Mouse (Mus musculus) layer of hippocampus, postnatal 14 days (tissue): ENCODE data around the gene Itgb8. TPM values are rescaled to one million over a fixed set of nuclear protein-coding genes. Genes with fewer than 3 reads are reported as not detected.
A peak's percentile ranks its signal among the peaks of the same experiment; 100 is the strongest.

Experiments used
- DNase-seq, 2 experiments: peaks; one replicate each; pipeline ENCODE4 v3.0.0; 2021 to 2022; ENCODE audit warnings: low spot score in 2 of 2, mixed read lengths in 1 of 2
- long read RNA-seq, 2 experiments: library from polyadenylated mRNA; stranded (forward); transcript quantifications; one replicate each; pipeline ENCODE4 v2.0.0; 2021
- total RNA-seq, 2 experiments: library from RNA; stranded (reverse); gene quantifications; 2 replicates each; pipeline ENCODE4 v1.2.3; 2021

Gene Itgb8
- 10 to 100 TPM; 30.7 to 32.9 TPM for total RNA-seq
- long read RNA-seq, experiment 1, full-length matches to known transcripts = 1 of 3 reads
- long read RNA-seq, experiment 1, partial matches to known transcripts = 1 of 3 reads
- long read RNA-seq, experiment 1, other reads (novel, unspliced or antisense) = 1 of 3 reads
- long read RNA-seq, experiment 2, full-length matches to known transcripts = 4 of 5 reads
- long read RNA-seq, experiment 2, partial matches to known transcripts = 1 of 5 reads
- long read RNA-seq, experiment 2, other reads (novel, unspliced or antisense) = 0 of 5 reads

GRCm38 (mm10) chr12:119238696-119239415, at the start of gene Itgb8:
TSS of gene Itgb8 (minus strand) at chr12:119238802.
- peak in 1 of 2 experiments; percentile 83 for DNase-seq

GRCm38 (mm10) chr12:119276282-119276681, 37.7 kb upstream of the Itgb8 start:
- DNase-seq = no peak

GRCm38 (mm10) chr12:119273605-119274004, 35.0 kb upstream of the Itgb8 start:
- no peak for DNase-seq

GRCm38 (mm10) chr12:119271964-119272363, 33.4 kb upstream of the Itgb8 start:
- no peak for DNase-seq

GRCm38 (mm10) chr12:119270036-119270435, 31.4 kb upstream of the Itgb8 start:
- no peak for DNase-seq

GRCm38 (mm10) chr12:119268723-119269122, 30.1 kb upstream of the Itgb8 start:
- no peak for DNase-seq

GRCm38 (mm10) chr12:119264506-119264905, 25.9 kb upstream of the Itgb8 start:
- DNase-seq = no peak

GRCm38 (mm10) chr12:119248581-119248980, 10.0 kb upstream of the Itgb8 start:
- no peak for DNase-seq

GRCm38 (mm10) chr12:119241071-119241470, 2.5 kb upstream of the Itgb8 start:
- DNase-seq = no peak

- DNase-seq = peak in 1 of 2 experiments; percentile 80
Observed at GRCm38 (mm10) chr12:119237921-119238695, 494 bp downstream of the Itgb8 start.

GRCm38 (mm10) chr12:119237241-119237920, 1.2 kb downstream of the Itgb8 start:
- DNase-seq = no peak

GRCm38 (mm10) chr12:119231831-119232230, 6.8 kb downstream of the Itgb8 start:
- no peak for DNase-seq

- DNase-seq = no peak
Observed at GRCm38 (mm10) chr12:119230444-119230843, 8.2 kb downstream of the Itgb8 start.

GRCm38 (mm10) chr12:119229601-119230000, 9.0 kb downstream of the Itgb8 start:
- DNase-seq = no peak

- DNase-seq = no peak
Observed at GRCm38 (mm10) chr12:119227898-119228297, 10.7 kb downstream of the Itgb8 start.

- no peak for DNase-seq
Observed at GRCm38 (mm10) chr12:119224699-119225098, 13.9 kb downstream of the Itgb8 start.

GRCm38 (mm10) chr12:119219409-119219808, 19.2 kb downstream of the Itgb8 start:
- DNase-seq = peak; percentile 14 to 68

- DNase-seq = no peak
Observed at GRCm38 (mm10) chr12:119217700-119218265, 20.8 kb downstream of the Itgb8 start.

GRCm38 (mm10) chr12:119215225-119215624, 23.4 kb downstream of the Itgb8 start:
- no peak for DNase-seq

GRCm38 (mm10) chr12:119211533-119211932, 27.1 kb downstream of the Itgb8 start:
- no peak for DNase-seq

- DNase-seq = no peak
Observed at GRCm38 (mm10) chr12:119210590-119210989, 28.0 kb downstream of the Itgb8 start.
